Mouse (Mus musculus) ovary, postnatal 36 days (tissue): ENCODE data around the gene Pfn1.
A peak's percentile ranks its signal among the peaks of the same experiment; 100 is the strongest.

Source experiments
- DNase-seq: peaks from one replicate; pipeline ENCODE4 v3.0.0; 2022; ENCODE audit warnings: low spot score, mixed read lengths

Gene Pfn1

DNA sequence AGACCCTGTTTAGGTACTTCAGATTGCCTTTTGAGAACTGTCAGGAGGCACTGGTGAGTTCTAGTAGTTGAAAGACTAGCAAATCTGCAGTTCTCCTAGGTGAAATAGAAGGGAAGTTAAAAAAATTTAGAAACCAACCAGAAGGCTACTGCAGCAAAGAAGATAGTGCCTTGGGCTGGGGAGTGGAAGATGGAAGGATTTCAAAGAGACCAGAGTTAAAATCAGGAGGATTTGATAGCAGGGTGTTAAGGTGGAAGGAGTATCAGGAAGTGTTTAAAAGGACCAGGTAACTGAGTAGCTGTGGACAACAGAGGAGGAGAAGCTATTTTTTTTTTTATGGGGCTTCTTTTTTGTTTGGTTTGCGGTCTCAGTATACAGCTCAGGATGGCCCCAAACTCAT lies 16.7 kb downstream of the Pfn1 start:
- no peak for DNase-seq

DNA sequence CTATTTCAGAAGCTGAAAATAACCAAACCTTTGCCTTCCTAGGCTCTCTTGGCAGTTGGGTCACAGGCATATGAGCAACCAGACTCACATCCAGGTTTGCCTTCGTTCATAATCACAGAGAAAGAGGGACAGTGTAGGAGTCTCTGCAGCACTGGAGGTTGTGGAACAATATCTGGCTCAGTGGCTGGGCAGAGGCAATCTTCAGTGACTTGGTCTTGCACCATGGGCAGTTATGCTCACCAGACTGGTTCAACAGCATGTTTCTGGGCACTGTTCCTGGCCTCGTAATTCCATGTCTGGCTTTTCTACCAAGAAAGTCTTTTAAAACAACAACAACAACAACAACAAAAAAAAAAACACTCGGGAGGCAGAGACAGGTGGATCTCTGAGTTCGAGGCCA lies 18.8 kb downstream of the Pfn1 start:
- no peak for DNase-seq

DNA sequence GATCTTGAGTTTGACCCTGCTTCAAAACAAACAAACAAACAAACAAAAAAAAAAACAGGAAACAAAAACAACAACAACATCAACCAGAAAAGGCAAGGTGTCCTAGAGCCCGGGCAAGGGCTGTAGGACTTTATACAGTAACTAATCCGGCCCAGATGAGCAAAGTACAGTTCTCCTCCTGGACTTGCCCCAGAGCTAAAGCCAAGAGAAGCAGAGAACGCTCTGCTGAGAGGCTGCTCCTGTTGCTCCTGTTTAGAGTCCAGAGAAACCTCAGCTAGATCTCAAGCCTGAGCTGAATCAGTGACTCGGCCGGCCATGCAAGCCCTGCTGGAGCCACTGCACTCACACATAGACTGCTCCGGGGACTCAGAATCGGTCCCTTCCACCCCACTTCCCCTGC lies 24.3 kb downstream of the Pfn1 start:
- DNase-seq = no peak

DNA sequence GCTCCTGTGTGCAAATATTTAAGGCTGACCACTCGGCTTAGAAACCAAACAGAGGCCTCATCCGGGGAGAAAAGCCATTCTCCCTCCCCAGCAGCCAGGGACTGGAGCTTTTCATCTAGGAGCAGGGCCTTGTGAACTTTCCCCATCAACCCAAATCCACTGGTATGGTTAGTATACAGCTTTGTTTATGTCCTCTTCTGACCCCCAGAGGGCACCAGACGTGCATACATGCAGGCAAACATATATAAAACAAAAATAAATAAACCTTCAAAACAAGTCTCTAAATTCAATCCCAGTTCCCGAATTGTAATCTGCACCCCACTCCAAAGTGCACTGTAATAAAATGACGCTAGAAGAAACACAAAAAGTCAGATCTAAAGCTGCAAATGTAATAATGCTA lies 24.9 kb downstream of the Pfn1 start:
- DNase-seq = no peak

DNA sequence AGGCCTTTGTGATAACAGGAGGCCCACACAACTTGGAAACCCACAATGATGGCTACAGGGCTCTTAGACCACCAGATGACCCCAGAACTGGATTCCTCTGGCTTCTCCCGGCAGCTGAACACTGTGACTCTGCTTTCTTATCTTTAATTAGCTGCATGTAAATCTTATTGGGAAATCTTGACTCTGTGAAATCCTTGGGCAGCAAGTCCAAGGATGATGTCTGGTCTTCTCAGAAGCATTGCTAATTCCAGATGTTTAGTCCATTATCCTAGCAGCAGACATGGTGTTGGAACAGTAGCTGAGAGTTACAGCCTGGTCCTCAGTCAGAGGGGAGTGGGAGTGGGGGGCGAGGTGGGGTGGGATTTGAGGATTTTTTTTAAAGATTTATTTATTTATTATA lies 26.0 kb downstream of the Pfn1 start:
- DNase-seq = no peak

DNA sequence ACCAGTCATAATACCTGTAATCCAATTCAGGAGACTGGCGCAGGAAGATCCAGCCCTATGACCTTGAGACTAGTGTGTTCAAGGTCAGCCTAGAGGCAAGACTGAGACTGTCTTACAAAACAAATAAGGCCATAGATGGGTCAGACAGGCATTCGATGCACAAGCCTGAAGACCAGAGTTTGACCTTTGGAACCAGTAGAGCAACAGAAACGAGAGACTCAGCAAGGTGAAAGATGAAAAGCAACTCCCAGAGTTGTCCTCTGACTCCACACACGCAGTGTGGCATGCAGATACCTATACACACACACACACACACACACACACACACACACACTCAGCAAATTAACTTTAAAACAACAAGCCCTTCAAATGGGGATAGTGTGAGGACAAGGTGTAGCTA lies 27.6 kb downstream of the Pfn1 start:
- DNase-seq = no peak

DNA sequence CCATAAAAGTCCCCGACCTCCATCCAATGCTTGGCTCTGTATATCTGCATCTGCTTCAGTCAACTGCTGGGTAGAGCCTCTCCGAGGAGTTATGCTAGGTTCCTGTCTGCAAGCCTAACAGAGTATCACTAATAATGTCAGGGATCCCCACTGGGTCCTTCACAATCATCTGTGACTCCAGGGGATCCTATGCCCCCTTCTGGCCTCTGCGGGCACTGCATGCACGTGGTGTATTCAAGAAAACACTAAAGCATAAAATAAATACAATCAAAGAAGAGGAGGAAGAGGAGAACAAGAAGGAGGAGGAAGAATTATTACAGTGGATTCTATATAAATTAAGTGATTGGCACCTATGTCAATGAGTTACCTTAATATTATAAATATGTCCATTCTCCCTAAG lies 29.0 kb downstream of the Pfn1 start:
- DNase-seq = no peak

DNA sequence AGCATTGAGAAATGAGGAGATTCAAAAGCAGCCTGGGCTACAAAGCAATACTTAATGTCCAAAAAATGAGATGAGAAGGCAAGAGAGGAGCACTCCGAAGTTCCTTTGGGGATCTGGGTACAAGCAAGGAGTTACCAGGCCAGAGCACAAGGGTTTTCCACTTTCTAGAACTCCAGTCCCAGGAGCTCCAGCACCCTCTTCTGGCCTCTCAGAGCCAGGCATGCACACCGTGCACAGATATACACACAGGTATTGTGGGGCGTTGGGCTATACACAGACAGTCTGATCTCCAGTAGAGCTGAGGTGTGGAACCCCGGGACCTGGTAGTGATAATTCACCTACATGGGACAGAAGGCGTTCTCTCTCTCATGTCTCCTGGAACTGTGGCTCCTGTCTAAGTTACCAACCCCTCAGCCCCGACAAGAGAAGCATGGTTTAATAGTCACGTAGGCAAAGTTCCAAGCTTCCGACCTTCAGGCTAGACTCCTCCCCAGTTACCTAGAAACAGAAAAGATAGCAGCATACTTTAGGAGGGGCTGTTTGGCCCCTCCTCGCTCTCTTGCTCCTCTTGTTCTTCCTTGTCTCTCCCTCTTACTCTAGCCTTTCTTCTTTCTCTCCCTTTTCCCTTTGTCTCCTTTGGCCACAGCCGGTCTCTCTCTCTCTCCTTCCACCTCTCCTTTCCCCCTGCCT lies 31.2 kb downstream of the Pfn1 start:
- no peak for DNase-seq

DNA sequence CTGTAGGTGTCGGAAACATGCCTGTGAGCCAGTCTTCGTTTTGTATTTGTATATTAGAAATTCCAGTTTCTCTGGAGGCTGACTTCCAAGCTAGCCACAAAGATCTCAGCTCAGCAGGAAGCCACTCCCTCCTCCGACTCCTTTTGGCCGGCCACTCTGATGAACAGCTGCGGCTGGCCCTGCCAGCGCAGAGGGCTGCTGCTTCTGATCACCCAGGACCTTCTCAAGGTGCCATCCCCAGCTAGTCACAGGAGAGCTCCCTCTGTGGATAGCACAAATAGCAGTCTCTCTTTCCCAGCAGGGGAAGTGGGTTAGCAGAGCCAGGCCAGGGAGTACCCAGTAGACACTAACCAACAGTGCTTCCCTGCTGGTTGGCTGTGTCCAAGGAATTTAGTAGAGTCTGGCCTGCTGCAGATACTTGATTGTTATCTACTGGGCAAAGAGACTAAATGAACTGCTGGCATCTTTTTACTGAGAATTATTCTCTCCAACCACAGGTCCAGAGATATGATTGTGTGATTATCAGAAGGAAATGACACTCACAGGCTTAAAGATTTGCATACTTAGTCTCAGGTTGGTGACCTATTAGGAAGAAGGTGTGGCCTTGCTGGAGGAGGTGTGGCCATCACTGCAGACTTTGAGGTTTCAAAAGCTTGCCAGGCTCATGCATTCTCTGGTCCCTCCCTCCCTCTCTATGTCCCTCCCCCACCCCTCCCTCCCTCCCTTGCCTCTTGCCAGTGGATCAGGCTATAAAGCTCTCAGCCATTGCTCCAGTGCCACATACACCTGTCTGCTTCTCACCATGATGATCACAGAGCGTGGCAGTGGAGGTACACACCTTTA lies 32.3 kb downstream of the Pfn1 start:
- DNase-seq = no peak

DNA sequence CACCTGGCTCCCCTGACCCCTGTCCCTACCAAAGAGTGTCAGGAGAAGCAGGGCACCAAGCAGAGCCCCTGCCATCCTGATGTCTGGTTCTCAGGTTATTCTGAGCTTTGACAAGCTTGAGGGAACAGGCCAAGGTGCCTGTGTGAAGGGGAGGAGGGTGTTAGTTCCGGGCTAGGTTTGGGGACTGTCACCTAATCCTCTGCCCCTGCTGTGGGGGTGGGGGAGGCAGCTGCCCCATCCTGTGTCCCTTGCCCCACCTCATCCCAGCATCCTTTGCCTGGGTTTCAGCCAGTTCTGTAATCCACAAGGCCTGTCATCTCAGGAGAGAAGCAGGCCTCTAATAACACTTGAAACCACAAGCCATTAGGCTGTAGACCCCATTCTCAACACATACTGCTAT lies 35.3 kb downstream of the Pfn1 start, which contains the start of gene Chrne:
Gene Chrne (minus strand): TSS at position 116 of the 400 bp plus-strand sequence.
- DNase-seq = no peak

DNA sequence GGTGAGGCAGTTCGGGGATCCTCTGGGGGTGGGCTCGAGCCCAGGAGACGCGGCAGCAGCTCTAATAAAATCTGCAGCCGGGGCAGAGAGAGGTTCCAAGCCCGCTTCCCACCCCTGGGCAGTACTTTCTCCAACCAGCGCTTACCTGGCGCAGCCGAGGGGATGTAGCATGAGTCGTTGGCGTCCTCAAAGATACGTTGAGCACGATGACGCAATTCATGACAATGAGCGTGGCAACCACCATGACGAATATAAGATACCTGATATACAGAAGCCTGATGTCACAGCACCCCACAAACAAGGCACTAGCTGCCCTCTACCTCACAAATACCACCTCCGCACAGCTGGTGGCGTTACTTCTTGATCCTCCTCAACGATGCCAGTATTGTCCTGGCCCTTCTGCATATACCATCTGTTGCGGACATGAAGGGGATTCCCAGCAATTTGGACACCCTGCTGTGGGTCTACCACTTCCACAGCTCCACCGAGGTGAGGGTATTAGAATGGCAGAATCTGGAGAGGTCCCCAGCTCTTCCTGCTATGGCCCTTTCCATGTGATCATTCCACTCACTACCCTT lies 38.8 kb downstream of the Pfn1 start, which contains the start of gene 4930544D05Rik:
Gene 4930544D05Rik (plus strand): TSS at position 333 of the 578 bp plus-strand sequence.
- DNase-seq = no peak

DNA sequence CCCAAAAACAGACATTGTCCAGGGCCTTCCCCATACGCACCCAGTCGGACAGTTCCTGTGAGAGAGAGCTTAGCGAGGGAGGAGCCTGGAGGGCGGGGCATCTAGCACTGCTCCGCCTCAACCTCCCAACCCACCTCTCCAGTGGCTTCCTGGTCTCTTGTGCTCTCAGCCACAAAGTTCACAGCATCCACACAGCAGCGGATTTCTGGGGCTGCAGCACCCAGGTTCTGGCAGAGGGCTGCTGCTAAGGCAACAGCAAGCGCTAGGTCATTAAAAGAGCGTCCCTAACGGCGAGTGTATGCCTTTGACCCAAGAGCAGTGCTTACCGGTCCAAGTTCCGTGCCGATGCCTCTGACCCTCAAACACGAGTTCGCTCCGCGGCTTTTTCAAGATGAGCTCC lies 39.4 kb downstream of the Pfn1 start:
- peak; percentile 67 for DNase-seq

DNA sequence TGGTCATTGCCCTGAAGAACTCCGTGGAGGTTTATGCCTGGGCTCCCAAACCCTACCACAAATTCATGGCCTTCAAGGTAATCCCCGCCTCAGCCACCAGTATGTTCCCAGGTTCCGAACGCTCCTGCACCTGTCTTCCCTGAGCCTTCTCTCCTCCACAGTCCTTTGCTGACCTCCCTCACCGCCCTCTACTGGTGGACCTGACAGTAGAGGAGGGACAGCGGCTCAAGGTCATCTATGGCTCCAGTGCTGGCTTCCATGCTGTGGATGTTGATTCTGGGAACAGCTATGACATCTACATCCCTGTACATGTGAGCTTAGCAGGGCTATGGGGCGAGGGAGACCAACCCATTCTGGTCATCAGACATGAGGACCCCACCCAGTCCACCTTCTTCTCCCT lies 41.9 kb downstream of the Pfn1 start:
- DNase-seq = no peak

DNA sequence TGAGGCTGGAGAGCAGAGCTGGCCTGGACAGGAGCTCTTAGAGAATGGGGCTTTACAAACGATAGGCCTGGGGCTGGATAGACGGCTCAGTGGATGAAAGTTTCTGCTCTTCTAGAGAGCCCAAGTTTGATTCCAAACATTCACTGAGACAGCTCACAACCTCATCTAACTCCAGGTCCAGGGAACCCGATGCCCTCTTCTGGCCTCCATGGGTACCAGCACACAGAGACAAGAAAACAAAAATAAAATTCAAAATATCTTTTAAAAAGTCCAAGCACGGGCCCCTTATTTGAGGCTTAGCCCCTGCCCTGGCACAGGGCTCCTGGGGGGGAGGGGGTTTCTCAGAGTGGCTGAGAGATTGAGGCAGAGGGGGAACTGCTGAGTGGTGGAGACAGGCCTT lies 43.7 kb downstream of the Pfn1 start:
- no peak for DNase-seq

DNA sequence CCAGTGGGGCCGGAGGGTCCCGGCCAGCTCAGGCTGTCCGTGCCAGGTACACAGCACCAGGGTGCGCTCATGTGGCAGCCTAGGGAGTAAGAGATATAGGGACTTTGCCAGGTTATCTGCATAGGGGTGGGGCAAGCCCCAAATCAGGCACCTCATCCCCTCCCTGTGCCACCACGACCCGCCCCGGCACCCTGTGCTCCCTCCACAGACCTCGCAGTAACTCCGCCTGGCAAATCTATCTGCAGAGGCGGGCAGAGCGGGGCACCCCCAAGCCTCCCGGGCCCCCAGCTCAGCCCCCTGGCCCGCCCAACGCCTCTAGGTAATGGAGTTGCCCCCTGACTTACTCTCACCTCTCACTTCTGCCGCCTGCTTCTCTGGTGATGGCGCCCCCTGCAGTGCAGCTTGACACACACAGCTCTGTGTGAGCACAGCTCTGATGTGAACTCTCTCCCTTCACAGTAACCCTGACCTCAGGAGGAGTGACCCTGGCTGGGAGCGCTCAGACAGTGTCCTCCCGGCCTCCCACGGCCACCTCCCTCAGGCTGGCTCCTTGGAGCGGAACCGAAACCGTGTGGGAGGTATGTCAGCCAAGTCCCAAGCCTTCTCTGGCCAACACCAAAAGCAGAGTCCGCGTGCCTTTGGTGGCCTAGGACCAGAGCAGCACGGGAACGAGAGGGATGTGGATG lies 45.9 kb downstream of the Pfn1 start:
- DNase-seq = peak; percentile 32

DNA sequence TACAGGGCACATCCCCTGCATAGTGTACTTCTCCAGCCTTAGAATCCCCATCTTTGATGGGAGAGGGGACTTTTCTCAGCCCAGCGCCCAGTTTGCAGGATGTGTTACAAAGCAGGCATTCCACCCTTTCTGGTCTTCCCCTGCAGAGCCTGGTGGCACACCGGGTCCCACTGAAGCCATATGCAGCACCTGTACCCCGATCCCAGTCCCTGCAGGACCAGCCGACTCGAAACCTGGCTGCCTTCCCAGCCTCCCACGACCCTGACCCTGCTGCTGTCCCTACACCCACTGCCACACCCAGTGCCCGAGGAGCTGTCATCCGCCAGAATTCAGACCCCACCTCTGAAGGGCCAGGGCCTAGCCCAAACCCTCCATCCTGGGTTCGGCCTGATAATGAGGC lies 46.8 kb downstream of the Pfn1 start:
- no peak for DNase-seq

DNA sequence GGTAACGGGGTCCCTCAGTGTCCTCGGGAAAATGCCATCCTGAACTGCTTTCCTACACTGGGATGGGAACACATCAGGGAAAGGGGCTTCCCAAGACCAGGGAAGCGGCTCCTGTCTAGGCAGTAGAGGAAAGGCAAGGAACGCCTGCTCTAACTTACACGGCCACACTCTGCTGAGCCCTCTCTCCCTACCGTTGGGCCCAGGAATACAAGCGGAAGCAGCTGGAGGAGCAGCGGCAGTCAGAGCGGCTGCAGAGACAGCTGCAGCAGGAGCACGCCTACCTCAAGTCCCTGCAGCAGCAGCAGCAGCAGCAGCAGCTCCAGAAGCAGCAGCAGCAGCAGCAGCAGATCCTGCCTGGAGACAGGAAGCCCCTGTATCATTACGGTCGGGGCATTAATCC lies 47.7 kb downstream of the Pfn1 start:
- DNase-seq = no peak

DNA sequence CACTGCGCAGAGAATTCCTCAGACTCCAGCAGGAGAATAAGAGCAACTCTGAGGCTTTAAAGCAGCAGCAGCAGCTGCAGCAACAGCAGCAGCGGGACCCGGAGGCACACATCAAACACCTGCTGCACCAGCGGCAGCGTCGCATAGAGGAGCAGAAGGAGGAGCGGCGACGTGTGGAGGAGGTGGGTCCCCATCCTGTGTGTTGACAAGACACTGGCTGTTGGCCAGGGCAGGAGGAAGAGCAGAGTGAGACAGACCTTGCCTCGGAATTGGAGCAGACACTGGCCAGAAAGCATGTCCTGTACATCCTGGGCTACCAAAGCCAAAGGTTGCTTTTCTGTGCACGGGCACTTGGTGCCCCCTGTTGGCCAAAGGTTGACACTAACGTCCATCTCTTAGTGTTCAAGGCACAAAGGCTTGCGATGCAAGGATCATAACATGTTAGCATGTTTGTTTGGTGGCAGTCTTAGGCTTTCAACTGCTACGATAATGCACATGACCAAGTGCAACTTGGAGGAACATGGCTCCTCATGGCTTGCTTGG lies 49.3 kb downstream of the Pfn1 start:
- DNase-seq = peak; percentile 74
